Mouse (Mus musculus): ENCODE measurements around the gene Txndc9. TPM values are rescaled to one million over a fixed set of nuclear protein-coding genes. Genes with fewer than 3 reads are reported as not detected.

Txndc9 gene
- total and polyA plus RNA-seq, 3 experiments, result 65.5 to 102 (median 74.6) TPM

DNA sequence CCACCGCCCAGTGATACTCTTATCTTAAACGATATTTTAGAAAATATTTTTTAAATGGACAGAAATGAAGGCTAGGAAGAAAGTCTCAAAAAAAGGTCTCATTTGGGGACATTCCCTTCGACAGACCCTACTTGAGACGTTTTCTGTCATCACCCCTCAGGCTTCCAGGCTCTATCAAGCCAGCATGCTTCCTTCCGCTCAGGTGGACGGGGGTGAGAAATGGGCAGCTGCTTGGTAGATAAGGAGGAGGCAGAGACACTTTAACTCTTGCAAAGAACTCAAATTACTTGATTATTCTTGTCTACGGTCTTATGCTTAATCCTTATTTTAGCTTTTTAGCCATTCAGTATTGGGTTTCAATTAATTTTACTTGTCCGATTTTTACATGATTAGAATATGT lies 3.2 kb upstream of the Txndc9 start:
- Histone ChIP-seq H3K9ac (ENCODE audit: control insufficient read depth, low read depth, low read length, poor library complexity, severe bottlenecking) (no peak overlapping the region), H3K27ac (ENCODE audit: control insufficient read depth, low read depth, low read length) (peak overlapping the region; percentile 50), H3K36me3 (ENCODE audit: control insufficient read depth in 1 of 2, insufficient read depth in 2 of 2, low read length in 2 of 2) (peaks cover 7 to 48% of the 10 kb centered on the region in 2 experiments), H3K4me3 (ENCODE audit: control insufficient read depth in 1 of 2, insufficient read depth in 1 of 2, low read depth in 2 of 2, low read length in 2 of 2) (0 out of 4 replicates have a peak overlapping the region, but pooled peaks of 1 of the 2 experiments have one; percentile 18), H3K79me2 (ENCODE audit: control insufficient read depth, insufficient read depth, low read length, poor library complexity) (peaks cover 72% of the 10 kb centered on the region), H3K9me3 (replicated peaks; ENCODE audit: insufficient read depth, low read length) (no peaks in the 10 kb centered on the region), H3K4me1 (ENCODE audit: control insufficient read depth in 1 of 2, insufficient read depth in 2 of 2, low read length in 2 of 2) (peaks cover 30 to 32% of the 10 kb centered on the region in 2 experiments), H3K27me3 (ENCODE audit: control insufficient read depth in 1 of 2, insufficient read depth in 2 of 2, low read length in 2 of 2) (no peaks in the 10 kb centered on the region)
- TF ChIP-seq BHLHE40 (IDR thresholded peaks at IDR 0.05; ENCODE audit: borderline replicate concordance, low read depth, low read length) (peak; percentile 52; the same call in 1 of the 2 replicates), ETS1 (IDR thresholded peaks at IDR 0.05; ENCODE audit: low read depth, low read length) (peak; percentile 96), RCOR1 (IDR thresholded peaks at IDR 0.05; ENCODE audit: low read depth, low read length) (peak; percentile 55), MAX (IDR thresholded peaks at IDR 0.05; ENCODE audit: low read length) (peak; percentile 57; the same call in 1 of the 2 replicates), ZNF384 (IDR thresholded peaks at IDR 0.05; ENCODE audit: low read depth, low read length) (peak; percentile 43; the same call in 1 of the 2 replicates), MYC (IDR thresholded peaks at IDR 0.05; ENCODE audit: low read depth, low read length) (no peak), MXI1 (IDR thresholded peaks at IDR 0.05; ENCODE audit: low read depth, low read length) (peak; percentile 80), MAZ (IDR thresholded peaks at IDR 0.05; ENCODE audit: low read depth, low read length) (peak; percentile 75; the same call in 1 of the 2 replicates), CHD1 (IDR thresholded peaks at IDR 0.05; ENCODE audit: low read depth, low read length) (no peak), GATA1 (IDR thresholded peaks at IDR 0.05; ENCODE audit: low read depth, low read length) (peak; percentile 84), RAD21 (IDR thresholded peaks at IDR 0.05; ENCODE audit: low read depth, low read length) (no peak), TAL1 (IDR thresholded peaks at IDR 0.05; ENCODE audit: low read length) (peak; percentile 74), SIN3A (IDR thresholded peaks at IDR 0.05; ENCODE audit: low read length) (peak; percentile 88), KAT2A (conservative IDR thresholded peaks at IDR 0.05; ENCODE audit: low read depth, low read length) (no peak), HCFC1 (IDR thresholded peaks at IDR 0.05; ENCODE audit: low read depth, low read length) (0 out of 2 replicates have a peak, but pooled peaks have one; percentile 33), EP300 (IDR thresholded peaks at IDR 0.05; ENCODE audit: low read depth in 1 of 2, low read length in 2 of 2) (peak; percentile 81 to 86), MEF2A (IDR thresholded peaks at IDR 0.05; ENCODE audit: extremely low read depth, insufficient replicate concordance, low read depth, low read length, poor library complexity, severe bottlenecking) (no peak), TCF12 (IDR thresholded peaks at IDR 0.05; ENCODE audit: low read depth, low read length) (peak; percentile 91)
- peak; percentile 70 for DNase-seq (ENCODE audit: low read depth, low spot score)

- Histone ChIP-seq H3K27ac (ENCODE audit: control insufficient read depth, low read depth, low read length) (peak overlapping the region; percentile 52), H3K36me3 (ENCODE audit: control insufficient read depth in 1 of 2, insufficient read depth in 2 of 2, low read length in 2 of 2) (peaks cover 5 to 47% of the 10 kb centered on the region in 2 experiments; a peak in 3 of 4 replicates), H3K27me3 (ENCODE audit: control insufficient read depth in 1 of 2, insufficient read depth in 2 of 2, low read length in 2 of 2) (no peaks in the 10 kb centered on the region), H3K9ac (ENCODE audit: control insufficient read depth, low read depth, low read length, poor library complexity, severe bottlenecking) (peak overlapping the region; percentile 37), H3K9me3 (replicated peaks; ENCODE audit: insufficient read depth, low read length) (no peaks in the 10 kb centered on the region), H3K4me3 (ENCODE audit: control insufficient read depth in 1 of 2, insufficient read depth in 1 of 2, low read depth in 2 of 2, low read length in 2 of 2) (peak overlapping the region; percentile 22 to 82; a peak in 2 of 4 replicates), H3K4me1 (ENCODE audit: control insufficient read depth in 1 of 2, insufficient read depth in 2 of 2, low read length in 2 of 2) (peaks cover 30 to 32% of the 10 kb centered on the region in 2 experiments), H3K79me2 (ENCODE audit: control insufficient read depth, insufficient read depth, low read length, poor library complexity) (peaks cover 68% of the 10 kb centered on the region)
- peak; percentile 83 for DNase-seq (ENCODE audit: low read depth, low spot score)
- TF ChIP-seq MYC (IDR thresholded peaks at IDR 0.05; ENCODE audit: low read depth, low read length) (no peak), CHD2 (IDR thresholded peaks at IDR 0.05; ENCODE audit: low read length) (no peak), USF2 (IDR thresholded peaks at IDR 0.05; ENCODE audit: borderline replicate concordance in 1 of 2, insufficient read depth in 1 of 2, low read depth in 1 of 2, low read length in 2 of 2) (no peak), EP300 (IDR thresholded peaks at IDR 0.05; ENCODE audit: low read depth in 1 of 2, low read length in 2 of 2) (peak; percentile 48 to 81; a peak in 2 of 4 replicates), ETS1 (IDR thresholded peaks at IDR 0.05; ENCODE audit: low read depth, low read length) (peak; percentile 78), POLR2AphosphoS2 (IDR thresholded peaks at IDR 0.05; ENCODE audit: low read length) (no peak), POLR2AphosphoS5 (IDR thresholded peaks at IDR 0.05; ENCODE audit: borderline replicate concordance, low read depth, low read length) (no peak), RAD21 (IDR thresholded peaks at IDR 0.05; ENCODE audit: low read depth, low read length) (no peak), ZNF384 (IDR thresholded peaks at IDR 0.05; ENCODE audit: low read depth, low read length) (peak; percentile 93), USF1 (IDR thresholded peaks at IDR 0.05; ENCODE audit: low read depth, low read length) (no peak), NELFE (IDR thresholded peaks at IDR 0.05; ENCODE audit: low read depth, low read length) (no peak), GATA1 (IDR thresholded peaks at IDR 0.05; ENCODE audit: low read depth, low read length) (peak; percentile 75; the same call in 1 of the 2 replicates), POLR2A (IDR thresholded peaks at IDR 0.05; ENCODE audit: control insufficient read depth in 1 of 2, insufficient read depth in 1 of 2, low read depth in 1 of 2, low read length in 2 of 2, poor library complexity in 1 of 2) (no peak), NRF1 (IDR thresholded peaks at IDR 0.05; ENCODE audit: insufficient read depth, low read depth, low read length, poor library complexity, severe bottlenecking) (no peak), TAL1 (IDR thresholded peaks at IDR 0.05; ENCODE audit: low read length) (peak; percentile 86), CHD1 (IDR thresholded peaks at IDR 0.05; ENCODE audit: low read depth, low read length) (no peak), BHLHE40 (IDR thresholded peaks at IDR 0.05; ENCODE audit: borderline replicate concordance, low read depth, low read length) (no peak), ELF1 (IDR thresholded peaks at IDR 0.05; ENCODE audit: low read depth, low read length) (no peak), GABPA (IDR thresholded peaks at IDR 0.05; ENCODE audit: low read depth, low read length) (no peak), KAT2A (conservative IDR thresholded peaks at IDR 0.05; ENCODE audit: low read depth, low read length) (no peak), CTCF (IDR thresholded peaks at IDR 0.05 in 2 of 3, conservative IDR thresholded peaks at IDR 0.05 in 1 of 3; ENCODE audit: control insufficient read depth in 1 of 3, insufficient read depth in 1 of 3, low read depth in 2 of 3, low read length in 3 of 3, poor library complexity in 1 of 3, severe bottlenecking in 1 of 3) (no peak)
These were observed 1.9 kb upstream of the Txndc9 start for GRCm38 (mm10) chr1:37999552-37999951.

Measured in MEL (cell line).